Mouse (Mus musculus): ENCODE results near the gene Arf1.

DNA sequence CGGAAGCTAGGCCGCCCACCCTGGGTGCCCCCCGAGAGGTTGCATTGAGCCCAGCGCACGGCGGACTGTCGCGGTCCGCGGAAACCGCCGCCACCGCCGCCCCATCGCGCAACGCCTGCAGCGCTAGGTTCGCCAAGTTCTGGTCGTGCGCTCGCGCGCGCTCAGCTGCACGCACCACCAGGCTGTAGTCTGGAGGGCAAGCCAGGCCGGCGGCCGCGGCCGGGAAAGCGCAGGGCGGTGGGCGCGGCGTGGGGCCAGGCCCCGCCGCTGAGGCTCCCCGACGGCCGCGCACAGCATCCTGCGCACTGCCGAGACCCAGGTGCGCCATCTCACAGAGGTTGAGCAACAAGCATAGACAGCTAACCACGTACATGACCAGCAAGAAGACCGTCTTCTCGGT lies 51.6 kb downstream of the Arf1 start:
- no peak for TF ChIP-seq POLR2A (IDR thresholded peaks at IDR 0.05; ENCODE audit: low read depth, low read length)
- TF ChIP-seq CTCF (IDR thresholded peaks at IDR 0.05; ENCODE audit: borderline replicate concordance, insufficient read depth, low read length), result no peak
